Mouse (Mus musculus): ENCODE measurements at regions not wholly inside any gene's neighbourhood (a gene's known extent, or its start where the extent isn't known, plus 50 kb on each side); places are given as distances from the start of the nearest gene placed in this dataset.

- no peaks in the 10 kb centered on the region for H3K4me1 ChIP-seq (ENCODE audit: control insufficient read depth, insufficient read depth, low read length)
- WGBS, result 70% methylated on average over 5 of the region's 5 CpGs
- no peaks in the 10 kb centered on the region for H3K36me3 ChIP-seq (ENCODE audit: control insufficient read depth, insufficient read depth, low read length)
- H3K4me3 ChIP-seq (ENCODE audit: low read depth, low read length), result no peak overlapping the region
- H3K9me3 ChIP-seq (ENCODE audit: control insufficient read depth, low read length), result no peaks in the 10 kb centered on the region
- no peak overlapping the region for H3K27ac ChIP-seq (replicated peaks; ENCODE audit: low read depth, low read length)
- H3K27me3 ChIP-seq (ENCODE audit: control insufficient read depth, insufficient read depth, low read length), result no peaks in the 10 kb centered on the region
- ATAC-seq (ENCODE audit: insufficient number of reproducible peaks, low FRiP score, low TSS enrichment, low read depth) (no peak), DNase-seq (ENCODE audit: low spot score) (no peak)
- no peak overlapping the region for H3K4me2 ChIP-seq (ENCODE audit: low read depth, severe bottlenecking)
- no peak overlapping the region for H3K9ac ChIP-seq (ENCODE audit: low read length)
Observed at GRCm38 (mm10) chr10:11661660-11662250, 318.6 kb downstream of the Epm2a start.

GRCm38 (mm10) chr10:11709742-11710141 is 366.5 kb downstream of the Epm2a start:
- Histone ChIP-seq H3K4me2 (ENCODE audit: low read depth, severe bottlenecking) (no peak overlapping the region), H3K9ac (ENCODE audit: low read length) (no peak overlapping the region), H3K4me1 (ENCODE audit: control insufficient read depth, insufficient read depth, low read length) (no peaks in the 10 kb centered on the region), H3K27ac (replicated peaks; ENCODE audit: low read depth, low read length) (no peak overlapping the region), H3K9me3 (ENCODE audit: control insufficient read depth, low read length) (no peaks in the 10 kb centered on the region), H3K27me3 (ENCODE audit: control insufficient read depth, insufficient read depth, low read length) (no peaks in the 10 kb centered on the region), H3K36me3 (ENCODE audit: control insufficient read depth, insufficient read depth, low read length) (no peaks in the 10 kb centered on the region), H3K4me3 (ENCODE audit: low read depth, low read length) (no peak overlapping the region)
- ATAC-seq (ENCODE audit: insufficient number of reproducible peaks, low FRiP score, low TSS enrichment, low read depth), result no peak
- WGBS, result 78% methylated on average over 2 of the region's 2 CpGs
- no peak for DNase-seq (ENCODE audit: low spot score)

- DNase-seq (ENCODE audit: low spot score) (no peak), ATAC-seq (ENCODE audit: insufficient number of reproducible peaks, low FRiP score, low TSS enrichment, low read depth) (no peak)
- no peak overlapping the region for H3K4me2 ChIP-seq (ENCODE audit: low read depth, severe bottlenecking)
- no peaks in the 10 kb centered on the region for H3K27me3 ChIP-seq (ENCODE audit: control insufficient read depth, insufficient read depth, low read length)
- no peaks in the 10 kb centered on the region for H3K9me3 ChIP-seq (ENCODE audit: control insufficient read depth, low read length)
- H3K9ac ChIP-seq (ENCODE audit: low read length), result no peak overlapping the region
- no peak overlapping the region for H3K4me3 ChIP-seq (ENCODE audit: low read depth, low read length)
- no peak overlapping the region for H3K27ac ChIP-seq (replicated peaks; ENCODE audit: low read depth, low read length)
- no peaks in the 10 kb centered on the region for H3K36me3 ChIP-seq (ENCODE audit: control insufficient read depth, insufficient read depth, low read length)
- 82% methylated on average over 7 of the region's 7 CpGs for WGBS
- no peaks in the 10 kb centered on the region for H3K4me1 ChIP-seq (ENCODE audit: control insufficient read depth, insufficient read depth, low read length)
Observed at GRCm38 (mm10) chr10:11724775-11725174, 381.6 kb downstream of the Epm2a start.

- no peaks in the 10 kb centered on the region for H3K4me1 ChIP-seq (ENCODE audit: control insufficient read depth, insufficient read depth, low read length)
- H3K4me3 ChIP-seq (ENCODE audit: low read depth, low read length), result no peak overlapping the region
- ATAC-seq (ENCODE audit: insufficient number of reproducible peaks, low FRiP score, low TSS enrichment, low read depth) (no peak), DNase-seq (ENCODE audit: low spot score) (no peak)
- no peaks in the 10 kb centered on the region for H3K9me3 ChIP-seq (ENCODE audit: control insufficient read depth, low read length)
- H3K4me2 ChIP-seq (ENCODE audit: low read depth, severe bottlenecking), result no peak overlapping the region
- no peak overlapping the region for H3K27ac ChIP-seq (replicated peaks; ENCODE audit: low read depth, low read length)
- H3K9ac ChIP-seq (ENCODE audit: low read length), result no peak overlapping the region
- 81% methylated on average over 2 of the region's 2 CpGs for WGBS
- no peaks in the 10 kb centered on the region for H3K27me3 ChIP-seq (ENCODE audit: control insufficient read depth, insufficient read depth, low read length)
- no peaks in the 10 kb centered on the region for H3K36me3 ChIP-seq (ENCODE audit: control insufficient read depth, insufficient read depth, low read length)
Observed at GRCm38 (mm10) chr10:11729536-11729935, 386.3 kb downstream of the Epm2a start.

DNA sequence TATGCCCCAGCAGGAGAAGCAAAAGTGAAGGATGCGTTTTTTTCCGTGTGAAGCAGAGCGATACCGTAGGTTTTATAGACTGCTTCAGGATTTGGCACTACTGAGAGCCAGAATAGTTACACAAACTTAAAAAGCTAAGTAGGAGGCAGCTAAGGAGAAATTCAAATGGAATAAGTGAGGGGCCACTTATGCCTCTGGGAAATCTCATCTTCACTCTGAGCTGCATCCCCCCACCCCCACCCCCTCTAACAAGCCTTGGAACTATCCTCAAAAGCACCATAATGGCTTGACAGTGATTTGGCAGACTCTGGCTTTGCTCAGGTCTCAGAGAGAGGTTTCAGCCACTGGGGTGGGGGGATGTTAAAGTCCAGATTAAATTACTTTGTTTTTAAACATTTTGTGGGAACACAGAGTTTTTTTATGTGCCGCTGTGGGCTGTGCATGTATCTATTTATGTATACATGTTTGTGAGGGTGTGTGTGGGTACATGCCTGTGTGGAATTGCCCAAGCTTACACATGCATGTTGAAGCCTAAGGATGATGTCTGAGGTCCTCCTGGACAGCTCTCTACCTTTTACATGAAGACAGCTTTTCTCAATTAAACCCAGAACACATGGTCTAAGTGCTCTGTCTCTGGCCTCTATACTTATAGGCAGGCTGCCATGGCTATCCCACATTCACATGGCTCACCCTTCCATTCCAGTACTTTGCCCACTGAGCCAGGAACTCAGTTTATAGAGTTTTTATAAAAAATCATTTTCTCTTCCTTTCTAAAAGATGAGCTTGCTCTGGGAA is 396.6 kb downstream of the Epm2a start:
- H3K4me1 ChIP-seq (ENCODE audit: control insufficient read depth, insufficient read depth, low read length), result no peaks in the 10 kb centered on the region
- H3K4me2 ChIP-seq (ENCODE audit: low read depth, severe bottlenecking), result no peak overlapping the region
- H3K9ac ChIP-seq (ENCODE audit: low read length), result no peak overlapping the region
- no peak overlapping the region for H3K4me3 ChIP-seq (ENCODE audit: low read depth, low read length)
- H3K27me3 ChIP-seq (ENCODE audit: control insufficient read depth, insufficient read depth, low read length), result no peaks in the 10 kb centered on the region
- DNase-seq (ENCODE audit: low spot score), result no peak
- ATAC-seq (ENCODE audit: insufficient number of reproducible peaks, low FRiP score, low TSS enrichment, low read depth), result no peak
- no peaks in the 10 kb centered on the region for H3K36me3 ChIP-seq (ENCODE audit: control insufficient read depth, insufficient read depth, low read length)
- WGBS, result 59% methylated on average over 5 of the region's 5 CpGs
- H3K27ac ChIP-seq (replicated peaks; ENCODE audit: low read depth, low read length), result no peak overlapping the region
- H3K9me3 ChIP-seq (ENCODE audit: control insufficient read depth, low read length), result no peaks in the 10 kb centered on the region

DNA sequence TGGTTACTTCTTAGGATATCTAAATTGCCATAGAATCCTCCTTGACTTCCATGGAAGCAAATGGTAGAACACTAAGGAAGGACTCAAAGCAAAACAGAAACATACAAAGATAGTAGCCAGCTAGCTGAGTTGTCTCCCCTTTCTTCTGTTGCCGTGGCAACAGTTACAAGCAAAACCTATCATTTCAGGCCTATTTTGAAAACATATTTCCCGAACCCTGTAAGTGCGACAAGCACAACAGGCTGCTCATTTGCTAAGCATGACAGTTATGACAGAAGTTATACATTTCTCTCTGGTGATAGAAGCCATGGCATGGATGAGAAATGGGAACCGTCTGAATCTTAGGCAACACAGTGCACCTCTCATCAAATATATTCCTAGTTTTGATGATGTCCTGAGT is 402.4 kb downstream of the Epm2a start:
- H3K4me1 ChIP-seq (ENCODE audit: control insufficient read depth, insufficient read depth, low read length), result no peaks in the 10 kb centered on the region
- ATAC-seq (ENCODE audit: insufficient number of reproducible peaks, low FRiP score, low TSS enrichment, low read depth), result no peak
- no peaks in the 10 kb centered on the region for H3K36me3 ChIP-seq (ENCODE audit: control insufficient read depth, insufficient read depth, low read length)
- H3K9ac ChIP-seq (ENCODE audit: low read length), result no peak overlapping the region
- no peaks in the 10 kb centered on the region for H3K9me3 ChIP-seq (ENCODE audit: control insufficient read depth, low read length)
- no peak overlapping the region for H3K27ac ChIP-seq (replicated peaks; ENCODE audit: low read depth, low read length)
- no peak for DNase-seq (ENCODE audit: low spot score)
- no peaks in the 10 kb centered on the region for H3K27me3 ChIP-seq (ENCODE audit: control insufficient read depth, insufficient read depth, low read length)
- 91% methylated on average over 4 of the region's 4 CpGs for WGBS
- H3K4me3 ChIP-seq (ENCODE audit: low read depth, low read length), result no peak overlapping the region
- H3K4me2 ChIP-seq (ENCODE audit: low read depth, severe bottlenecking), result no peak overlapping the region

DNA sequence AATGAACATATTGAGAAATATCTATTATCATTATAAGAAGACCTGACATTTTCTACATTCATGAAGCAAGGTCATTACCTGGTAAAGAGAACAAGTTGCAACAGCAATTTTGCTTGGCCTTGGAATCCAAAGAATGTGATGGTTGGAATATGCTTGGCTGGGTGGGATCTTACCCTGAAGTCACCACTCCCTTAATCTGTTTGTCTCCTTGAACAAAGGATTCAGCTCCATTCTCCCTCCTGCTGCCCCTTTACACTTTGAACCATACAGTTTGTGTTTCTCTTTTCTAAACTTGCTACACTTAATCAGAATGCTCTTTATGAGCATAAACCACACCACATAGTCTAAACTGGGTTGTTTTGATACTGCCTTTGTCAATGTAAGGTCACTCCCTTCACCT is 403.8 kb downstream of the Epm2a start:
- no peak overlapping the region for H3K9ac ChIP-seq (ENCODE audit: low read length)

GRCm38 (mm10) chr10:11755105-11755730 is 412.0 kb downstream of the Epm2a start:
- Histone ChIP-seq H3K27me3 (ENCODE audit: control insufficient read depth, insufficient read depth, low read length) (no peaks in the 10 kb centered on the region), H3K4me2 (ENCODE audit: low read depth, severe bottlenecking) (no peak overlapping the region), H3K9ac (ENCODE audit: low read length) (no peak overlapping the region), H3K36me3 (ENCODE audit: control insufficient read depth, insufficient read depth, low read length) (no peaks in the 10 kb centered on the region), H3K4me1 (ENCODE audit: control insufficient read depth, insufficient read depth, low read length) (no peaks in the 10 kb centered on the region), H3K9me3 (ENCODE audit: control insufficient read depth, low read length) (no peaks in the 10 kb centered on the region), H3K27ac (replicated peaks; ENCODE audit: low read depth, low read length) (no peak overlapping the region), H3K4me3 (ENCODE audit: low read depth, low read length) (no peak overlapping the region)
- no peak for ATAC-seq (ENCODE audit: insufficient number of reproducible peaks, low FRiP score, low TSS enrichment, low read depth)
- 80% methylated on average over 5 of the region's 5 CpGs for WGBS
- no peak for DNase-seq (ENCODE audit: low spot score)

More for the DNA sequence above, 403.8 kb downstream of the Epm2a start:
- Histone ChIP-seq H3K9me3 (ENCODE audit: control insufficient read depth, low read length) (no peaks in the 10 kb centered on the region), H3K4me1 (ENCODE audit: control insufficient read depth, insufficient read depth, low read length) (no peaks in the 10 kb centered on the region), H3K4me3 (ENCODE audit: low read depth, low read length) (no peak overlapping the region), H3K36me3 (ENCODE audit: control insufficient read depth, insufficient read depth, low read length) (no peaks in the 10 kb centered on the region), H3K4me2 (ENCODE audit: low read depth, severe bottlenecking) (no peak overlapping the region), H3K27me3 (ENCODE audit: control insufficient read depth, insufficient read depth, low read length) (no peaks in the 10 kb centered on the region), H3K27ac (replicated peaks; ENCODE audit: low read depth, low read length) (no peak overlapping the region)
- ATAC-seq (ENCODE audit: insufficient number of reproducible peaks, low FRiP score, low TSS enrichment, low read depth) (no peak), DNase-seq (ENCODE audit: low spot score) (no peak)
